Mouse (Mus musculus) midbrain, embryonic 10.5 days (tissue): ENCODE results near the gene 4930523C07Rik. TPM values are rescaled to one million over a fixed set of nuclear protein-coding genes. Genes with fewer than 3 reads are reported as not detected.

Experiments
- DNase-seq: peaks from one replicate; pipeline ENCODE4 v3.0.0-alpha.2; 2017; ENCODE audit warnings: low spot score
- H3K27ac ChIP-seq: fragments of 300-500 bp; sonication (generic); replicated peaks from 2 replicates; pipeline ENCODE4 v1.5.1; 2016; ENCODE audit warnings: mild to moderate bottlenecking
- H3K27me3 ChIP-seq: fragments of 300-500 bp; sonication (generic); 2 replicates; pipeline ENCODE4 v1.6.1; 2016; ENCODE audit warnings: low read depth, mild to moderate bottlenecking; ENCODE audit not compliant: poor library complexity, severe bottlenecking
- H3K36me3 ChIP-seq: fragments of 300-500 bp; sonication (generic); 2 replicates; pipeline ENCODE4 v1.6.1; 2016; ENCODE audit warnings: mild to moderate bottlenecking, moderate library complexity
- H3K4me1 ChIP-seq: fragments of 300-500 bp; sonication (generic); 2 replicates; pipeline ENCODE4 v1.6.1; 2016
- H3K4me3 ChIP-seq: fragments of 300-500 bp; sonication (generic); 2 replicates; pipeline ENCODE4 v1.5.1; 2016; ENCODE audit warnings: mild to moderate bottlenecking, moderate library complexity
- H3K9me3 ChIP-seq: fragments of 300-500 bp; sonication (generic); replicated peaks from 2 replicates; pipeline ENCODE4 v1.6.1; 2016; ENCODE audit warnings: mild to moderate bottlenecking
- WGBS: fragments of 180-500 bp; shearing (Covaris S2); methylation state at CpG from one replicate; pipeline ENCODE4 v1.1.7; 2016; 5-methylcytosine and 5-hydroxymethylcytosine counted together
- polyA plus RNA-seq: library from polyadenylated mRNA; unstranded; fragments of >200 nt; fragmentation: Nextera tagmentation; extraction: Ambion mirVana; gene quantifications from 2 replicates; pipeline ENCODE4 v1.2.1, GENCODE M21; 2016

4930523C07Rik gene
- polyA plus RNA-seq, 1 experiment from 2014 or later: 3.2 TPM

- Histone ChIP-seq H3K4me3 (no peak overlapping the region), H3K27ac (no peak overlapping the region), H3K9me3 (no peaks in the 10 kb centered on the region), H3K36me3 (no peaks in the 10 kb centered on the region), H3K27me3 (no peaks in the 10 kb centered on the region), H3K4me1 (no peaks in the 10 kb centered on the region)
- no peak for DNase-seq
- whole genome bisulfite sequencing: 87% methylated on average over 2 of the region's 2 CpGs
Observed at GRCm38 (mm10) chr1:160052556-160053315, 8.6 kb downstream of the 4930523C07Rik start.

DNA sequence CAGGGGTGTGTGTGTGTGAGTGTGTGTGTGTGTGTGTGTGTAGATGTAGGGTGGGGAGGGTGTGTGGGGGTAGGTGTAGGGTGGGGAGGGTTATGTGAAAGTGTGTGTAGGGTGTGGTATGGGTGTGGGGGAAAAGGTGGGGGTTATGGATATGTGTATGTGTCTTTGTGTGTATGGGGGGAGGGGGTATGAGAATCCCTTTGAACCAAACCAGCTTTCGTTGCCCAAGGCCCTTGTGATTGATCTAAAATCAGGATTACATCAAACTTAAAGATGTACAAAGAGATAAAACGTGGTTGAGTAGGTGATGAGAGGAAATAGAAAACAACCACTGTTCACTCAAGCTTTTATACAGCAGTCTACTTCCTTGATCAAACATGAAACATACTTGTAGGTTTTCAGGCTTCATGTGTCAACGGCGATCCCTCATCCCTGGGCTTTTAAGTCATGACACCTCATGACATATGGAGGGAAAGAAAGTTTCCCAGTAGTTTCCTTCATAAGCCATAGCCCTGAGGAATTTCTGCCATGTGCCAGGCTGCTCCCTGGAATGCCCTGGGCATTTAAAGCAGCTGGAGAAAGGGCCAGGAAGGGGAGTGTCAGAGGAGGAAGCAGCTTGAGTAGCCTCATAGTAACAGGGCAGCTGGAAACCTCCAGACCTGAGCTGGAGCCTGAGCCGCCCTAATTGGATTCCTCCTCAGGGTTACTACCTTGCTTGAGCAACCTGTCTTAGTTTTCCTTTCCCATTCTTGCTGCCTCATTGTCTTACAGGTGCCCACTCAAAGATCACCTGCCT is 9.5 kb downstream of the 4930523C07Rik start:
- no peak for DNase-seq
- WGBS: 83% methylated on average over 5 of the region's 5 CpGs
- H3K4me3 ChIP-seq: no peak overlapping the region

GRCm38 (mm10) chr1:160054366-160055078 is 10.3 kb downstream of the 4930523C07Rik start:
- 85% methylated on average over 5 of the region's 5 CpGs for WGBS
- H3K9me3 ChIP-seq: no peaks in the 10 kb centered on the region
- no peak overlapping the region for H3K27ac ChIP-seq
- H3K4me1 ChIP-seq: no peaks in the 10 kb centered on the region
- H3K27me3 ChIP-seq: no peaks in the 10 kb centered on the region
- H3K4me3 ChIP-seq: no peak overlapping the region
- no peaks in the 10 kb centered on the region for H3K36me3 ChIP-seq
- no peak for DNase-seq

More for the DNA sequence above, 9.5 kb downstream of the 4930523C07Rik start:
- Histone ChIP-seq H3K27ac (no peak overlapping the region), H3K9me3 (no peaks in the 10 kb centered on the region), H3K4me1 (no peaks in the 10 kb centered on the region), H3K27me3 (no peaks in the 10 kb centered on the region), H3K36me3 (no peaks in the 10 kb centered on the region)

DNA sequence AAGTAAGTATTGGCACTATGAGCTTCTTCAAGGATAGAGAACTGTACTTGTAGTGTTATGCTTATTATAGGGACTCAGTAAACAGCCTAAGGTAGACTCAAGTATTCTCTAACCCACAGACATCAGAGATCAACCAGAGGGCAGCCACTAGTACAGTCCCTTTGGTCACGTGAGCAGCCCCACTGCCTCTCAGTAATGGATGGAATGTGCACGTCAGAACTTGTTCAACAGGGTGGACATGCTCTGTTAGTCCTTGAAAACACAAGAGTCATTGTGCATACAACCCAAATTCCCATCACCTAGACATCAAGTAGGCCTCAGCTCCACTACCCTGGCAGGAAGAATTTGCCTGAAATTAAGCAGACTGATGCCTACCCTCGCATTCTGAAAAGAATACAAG is 13.5 kb downstream of the 4930523C07Rik start:
- Histone ChIP-seq H3K4me3 (no peak overlapping the region), H3K27me3 (no peaks in the 10 kb centered on the region), H3K4me1 (no peaks in the 10 kb centered on the region), H3K27ac (no peak overlapping the region), H3K36me3 (no peaks in the 10 kb centered on the region), H3K9me3 (no peaks in the 10 kb centered on the region)
- 68% methylated on average over 3 of the region's 3 CpGs for WGBS
- DNase-seq: no peak

- Histone ChIP-seq H3K9me3 (no peaks in the 10 kb centered on the region), H3K27ac (no peak overlapping the region), H3K4me3 (no peak overlapping the region), H3K36me3 (no peaks in the 10 kb centered on the region), H3K4me1 (no peaks in the 10 kb centered on the region), H3K27me3 (no peaks in the 10 kb centered on the region)
- no peak for DNase-seq
- WGBS: 88% methylated on average over 1 of the region's 1 CpGs
Observed at GRCm38 (mm10) chr1:160059908-160060307, 15.7 kb downstream of the 4930523C07Rik start.

DNA sequence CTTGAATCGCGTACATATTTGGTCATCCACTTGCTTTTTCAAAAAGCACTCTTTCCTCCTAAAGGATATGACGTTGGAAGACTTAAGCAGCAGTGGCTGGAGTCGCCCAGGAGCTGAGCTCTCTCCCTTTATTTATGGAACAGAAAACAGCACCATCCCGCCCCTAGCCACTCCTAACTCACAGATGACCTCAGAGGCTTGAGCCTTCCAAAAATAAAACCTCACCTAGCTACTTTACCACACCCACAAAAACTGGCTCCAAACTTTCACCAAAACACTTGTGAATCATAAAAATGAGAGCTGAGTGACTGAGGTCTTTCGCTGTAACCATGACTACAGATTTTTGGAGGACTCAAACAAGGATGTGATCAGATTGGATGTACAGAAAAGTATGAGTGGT is 16.4 kb downstream of the 4930523C07Rik start:
- Histone ChIP-seq H3K9me3 (no peaks in the 10 kb centered on the region), H3K4me1 (no peaks in the 10 kb centered on the region), H3K36me3 (no peaks in the 10 kb centered on the region), H3K27me3 (no peaks in the 10 kb centered on the region), H3K27ac (no peak overlapping the region), H3K4me3 (no peak overlapping the region)
- WGBS: 76% methylated on average over 6 of the region's 6 CpGs
- no peak for DNase-seq

DNA sequence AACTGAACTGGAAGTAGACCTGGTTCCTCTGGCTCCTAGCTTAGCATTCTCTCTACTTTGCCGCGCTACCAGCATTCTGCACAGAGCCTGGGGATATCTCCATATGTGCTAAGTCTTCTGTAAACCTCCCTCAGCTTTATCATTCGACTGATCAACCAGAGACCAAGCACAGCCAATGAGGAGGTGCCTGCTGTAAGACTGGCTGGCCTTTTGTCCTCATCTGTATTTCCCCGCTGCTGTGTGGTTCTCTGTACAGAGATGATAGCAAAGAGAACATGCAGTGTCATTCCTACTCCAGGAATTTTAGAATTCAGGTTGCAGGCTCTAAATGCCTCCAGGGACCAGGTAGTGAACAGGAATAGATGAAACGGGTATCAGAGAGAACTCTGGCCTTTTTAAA is 17.1 kb downstream of the 4930523C07Rik start:
- Histone ChIP-seq H3K27ac (no peak overlapping the region), H3K36me3 (no peaks in the 10 kb centered on the region), H3K9me3 (no peaks in the 10 kb centered on the region), H3K4me1 (no peaks in the 10 kb centered on the region), H3K4me3 (no peak overlapping the region), H3K27me3 (no peaks in the 10 kb centered on the region)
- 84% methylated on average over 5 of the region's 5 CpGs for WGBS
- DNase-seq: no peak

DNA sequence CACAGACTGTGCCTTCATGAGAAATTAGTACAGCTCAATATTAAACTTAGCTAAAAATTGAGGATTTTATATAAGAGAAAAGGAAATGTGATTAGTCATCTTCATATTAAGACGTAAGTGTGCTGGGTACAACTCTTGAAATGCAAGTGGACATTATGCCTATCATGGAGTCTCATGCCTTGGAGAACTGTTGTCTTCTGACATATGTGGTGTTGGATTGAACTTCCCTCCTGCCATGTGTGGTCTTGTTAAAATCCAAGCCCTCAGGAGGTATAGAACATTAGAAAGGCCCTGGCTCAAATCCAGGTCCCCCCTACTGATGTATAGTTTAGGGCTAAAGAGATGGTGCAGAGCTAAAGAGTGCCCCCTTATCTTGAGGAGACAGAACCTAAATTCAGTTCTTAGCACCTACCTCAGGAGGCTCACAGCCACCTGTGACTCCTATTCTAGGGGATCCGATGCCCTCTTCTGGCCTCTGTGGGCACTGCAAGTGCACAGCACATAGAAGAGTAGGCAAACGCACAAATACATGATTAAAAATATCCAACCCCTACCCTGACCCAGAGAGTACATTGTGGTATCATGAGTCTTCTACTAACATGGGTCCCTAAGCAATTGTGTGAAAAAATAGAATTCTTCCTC is 17.7 kb downstream of the 4930523C07Rik start:
- Histone ChIP-seq H3K27me3 (no peaks in the 10 kb centered on the region), H3K9me3 (peaks cover 4% of the 10 kb centered on the region; the same call in 1 of the 2 replicates), H3K27ac (no peak overlapping the region), H3K4me3 (no peak overlapping the region), H3K36me3 (no peaks in the 10 kb centered on the region), H3K4me1 (no peaks in the 10 kb centered on the region)
- no peak for DNase-seq
- 45% methylated on average over 3 of the region's 3 CpGs for WGBS

DNA sequence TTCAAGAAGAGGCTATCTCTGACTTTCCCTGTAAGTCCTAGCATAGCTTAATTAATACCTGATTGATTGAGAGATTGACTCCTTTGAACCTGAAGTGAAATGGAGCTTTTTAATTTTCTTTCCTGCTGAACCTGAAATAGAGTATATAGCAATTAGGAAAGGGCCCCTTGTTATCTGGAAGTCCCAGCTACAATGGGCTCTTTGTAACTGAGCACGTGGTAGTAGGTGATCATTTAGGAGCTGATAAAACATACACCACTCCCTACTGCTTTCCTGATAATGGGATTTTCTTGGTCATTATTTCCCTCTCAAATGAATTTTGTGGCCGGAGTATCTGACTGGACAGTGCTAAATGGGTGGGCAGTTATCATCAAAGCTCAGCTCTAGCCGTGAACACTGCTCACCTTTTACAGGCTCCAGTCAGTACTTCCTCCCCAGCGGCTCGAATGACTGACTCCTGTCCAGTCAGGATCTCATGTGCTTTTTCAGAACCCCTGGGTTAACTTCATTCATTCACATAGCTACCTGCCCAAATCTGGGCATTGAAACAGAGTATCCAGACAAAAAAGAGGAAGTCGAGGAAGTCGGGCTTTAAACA is 20.5 kb downstream of the 4930523C07Rik start:
- no peaks in the 10 kb centered on the region for H3K36me3 ChIP-seq
- no peak overlapping the region for H3K27ac ChIP-seq
- no peaks in the 10 kb centered on the region for H3K4me1 ChIP-seq
- peaks cover 8% of the 10 kb centered on the region; the same call in 1 of the 2 replicates for H3K9me3 ChIP-seq
- 81% methylated on average over 7 of the region's 7 CpGs for WGBS
- H3K4me3 ChIP-seq: no peak overlapping the region
- no peak for DNase-seq
- H3K27me3 ChIP-seq: no peaks in the 10 kb centered on the region

GRCm38 (mm10) chr1:160078882-160079661 is 34.9 kb downstream of the 4930523C07Rik start:
- 83% methylated on average over 14 of the region's 14 CpGs for WGBS
- no peaks in the 10 kb centered on the region for H3K36me3 ChIP-seq
- no peak for DNase-seq

GRCm38 (mm10) chr1:160080800-160081436 is 36.7 kb downstream of the 4930523C07Rik start:
- 35% methylated on average over 2 of the region's 2 CpGs for WGBS
- no peaks in the 10 kb centered on the region for H3K27me3 ChIP-seq
- peak; percentile 78 for DNase-seq

More at GRCm38 (mm10) chr1:160078882-160079661, 34.9 kb downstream of the 4930523C07Rik start:
- no peaks in the 10 kb centered on the region for H3K9me3 ChIP-seq
- H3K27me3 ChIP-seq: no peaks in the 10 kb centered on the region
- no peak overlapping the region for H3K4me3 ChIP-seq
- H3K4me1 ChIP-seq: no peaks in the 10 kb centered on the region
- no peak overlapping the region for H3K27ac ChIP-seq

More at GRCm38 (mm10) chr1:160080800-160081436, 36.7 kb downstream of the 4930523C07Rik start:
- no peaks in the 10 kb centered on the region for H3K9me3 ChIP-seq
- no peaks in the 10 kb centered on the region for H3K36me3 ChIP-seq
- no peak overlapping the region for H3K27ac ChIP-seq
- H3K4me1 ChIP-seq: no peaks in the 10 kb centered on the region
- no peak overlapping the region for H3K4me3 ChIP-seq
